ENCODE assay signal across 19 mouse cellular contexts in the genomic region with DNA sequence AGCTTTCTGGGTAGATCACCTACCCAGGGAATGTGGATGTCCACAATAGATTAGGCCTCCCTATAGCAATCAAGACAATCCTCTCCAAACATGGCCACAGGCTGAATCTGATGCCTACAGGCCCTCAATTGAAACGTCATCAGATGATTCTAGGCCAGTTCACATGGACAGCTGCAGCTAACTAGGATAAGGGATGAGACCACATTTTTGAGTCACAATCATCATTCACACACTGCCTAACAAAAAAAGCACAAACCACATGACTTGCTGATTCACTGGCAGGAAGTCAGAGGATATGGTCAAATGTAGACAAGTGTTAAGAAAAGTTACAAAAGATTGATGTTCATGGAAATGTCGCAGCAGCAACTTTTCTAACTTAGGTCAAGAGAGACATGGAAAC.
DNase-seq lines count a peak whose midpoint lies in the region; ATAC-seq lines count a peak whose summit lies in the region.
"Had no signal": no experiment of that assay in that cellular context is flagged by ENCODE, and none has a peak within 500 bp of the region (broad histone marks: within the 10 kb centered on the region; RNA-seq: fewer than 3 reads in every experiment).

No protein-coding gene starts in this region.

- no peaks in the 10 kb centered on the region for H3K36me3 ChIP-seq in lung, embryonic 16.5 days (ENCODE audit: control insufficient read depth, insufficient read depth, low read length)
- H3K36me3 ChIP-seq: hindbrain, embryonic 10.5 days had no signal

- no peak overlapping the region for H3K4me3 ChIP-seq in lung, embryonic 16.5 days (ENCODE audit: low read length)
- H3K4me3 ChIP-seq: erythroblast, embryonic 14.5 days; hindbrain, embryonic 10.5 days; limb, embryonic 10.5 days had no signal

- H3K4me2 ChIP-seq in lung, embryonic 16.5 days (ENCODE audit: low read depth, low read length): no peak overlapping the region

- H3K4me1 ChIP-seq in lung, embryonic 16.5 days (replicated peaks; ENCODE audit: control insufficient read depth, insufficient read depth, low read length): no peaks in the 10 kb centered on the region

- no peak overlapping the region for H3K9ac ChIP-seq in lung, embryonic 16.5 days (ENCODE audit: low read length)
- H3K9ac ChIP-seq: forebrain, postnatal 0 days had no signal

- no peaks in the 10 kb centered on the region for H3K9me3 ChIP-seq in lung, embryonic 16.5 days (ENCODE audit: control insufficient read depth, low read length)
- H3K9me3 ChIP-seq: hindbrain, embryonic 10.5 days; limb, embryonic 10.5 days had no signal

- peak; percentile 7 to 30 for DNase-seq in adrenal gland, postnatal 36 days
- no peak for DNase-seq in adrenal gland, postnatal 25 days
- DNase-seq in lung, adult 18-20 months: no peak
- DNase-seq in c-Kit-positive CD71-negative TER-119-negative erythroid progenitor cells, embryonic 14.5 days (ENCODE audit: low read depth): peak; percentile 12
- peak; percentile 1 for DNase-seq in lung, postnatal 36 days
- DNase-seq in left cerebral cortex, postnatal 10 days (ENCODE audit: extremely low spot score in 1 of 2, low spot score in 2 of 2): no peak
- DNase-seq: adrenal gland, postnatal 10 days; B cell, adult 2 months; cerebellum, postnatal 14 days; forebrain, postnatal 0 days; gastrocnemius, postnatal 14 days; right cerebral cortex, postnatal 4 days had no signal

- intact Hi-C loops in left cerebral cortex, postnatal 10 days (cut with DNase I): no loop called here

- 41% methylated on average over 2 of the region's 2 CpGs for WGBS in lung, embryonic 16.5 days

- peak; percentile 52; the same call in 1 of the 2 replicates for ATAC-seq in lung, embryonic 16.5 days (ENCODE audit: low read depth)
- ATAC-seq in inflammation-experienced regulatory T-cells, adult 6 months: no peak
- ATAC-seq: forebrain, postnatal 0 days; midbrain, embryonic 16.5 days had no signal

- H3K27me3 ChIP-seq in lung, embryonic 16.5 days (ENCODE audit: control insufficient read depth, insufficient read depth, low read depth, low read length): no peaks in the 10 kb centered on the region

- no peak overlapping the region for H3K27ac ChIP-seq in lung, embryonic 16.5 days (ENCODE audit: low read length)
- H3K27ac ChIP-seq: hindbrain, embryonic 10.5 days; kidney, postnatal 0 days; limb, embryonic 10.5 days had no signal

Comparison
In these comparisons a context has a peak if more than half of its experiments do, and no peak if none do; other contexts are left out.
1. DNase-seq: peak in adrenal gland, postnatal 36 days (2 of 2), c-Kit-positive CD71-negative TER-119-negative erythroid progenitor cells, embryonic 14.5 days (single experiment) and lung, postnatal 36 days (single experiment); none in adrenal gland, postnatal 25 days (single experiment), lung, adult 18-20 months (0 of 2) and left cerebral cortex, postnatal 10 days (0 of 2).